Mouse (Mus musculus) layer of hippocampus, adult 9-10 months (tissue): Measurements from ENCODE around the gene Lrrc61.

Experiments used
- DNase-seq: peaks from one replicate; pipeline ENCODE4 v3.0.0; 2022; ENCODE audit warnings: low spot score

The Lrrc61 gene

DNA sequence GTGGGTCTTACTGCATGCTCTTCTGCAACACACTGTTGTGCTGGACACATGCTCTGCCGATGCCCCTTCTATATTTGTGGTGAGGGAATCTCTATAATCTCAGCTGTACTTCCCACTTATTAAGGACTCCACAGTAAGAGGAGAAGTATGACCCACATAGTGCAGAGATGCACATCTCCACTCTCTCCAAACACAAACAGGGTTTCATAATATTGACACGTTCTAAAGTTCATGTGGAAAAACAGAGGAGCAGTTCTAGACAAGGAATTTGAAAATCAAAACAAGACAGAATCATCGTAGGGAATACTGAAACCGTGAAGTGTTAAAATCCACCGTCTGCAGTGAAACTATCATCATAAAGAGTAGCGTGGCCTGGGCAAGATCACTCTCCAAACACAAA is 37.3 kb downstream of the Lrrc61 start:
- no peak for DNase-seq

GRCm38 (mm10) chr6:48593158-48594042 is 38.8 kb downstream of the Lrrc61 start, which contains the start of the genes Repin1 and Gm44965:
Repin1 (plus strand) TSS chr6:48593883.
Gm44965 (plus strand) TSS chr6:48593941.
- DNase-seq: peak; percentile 73

DNA sequence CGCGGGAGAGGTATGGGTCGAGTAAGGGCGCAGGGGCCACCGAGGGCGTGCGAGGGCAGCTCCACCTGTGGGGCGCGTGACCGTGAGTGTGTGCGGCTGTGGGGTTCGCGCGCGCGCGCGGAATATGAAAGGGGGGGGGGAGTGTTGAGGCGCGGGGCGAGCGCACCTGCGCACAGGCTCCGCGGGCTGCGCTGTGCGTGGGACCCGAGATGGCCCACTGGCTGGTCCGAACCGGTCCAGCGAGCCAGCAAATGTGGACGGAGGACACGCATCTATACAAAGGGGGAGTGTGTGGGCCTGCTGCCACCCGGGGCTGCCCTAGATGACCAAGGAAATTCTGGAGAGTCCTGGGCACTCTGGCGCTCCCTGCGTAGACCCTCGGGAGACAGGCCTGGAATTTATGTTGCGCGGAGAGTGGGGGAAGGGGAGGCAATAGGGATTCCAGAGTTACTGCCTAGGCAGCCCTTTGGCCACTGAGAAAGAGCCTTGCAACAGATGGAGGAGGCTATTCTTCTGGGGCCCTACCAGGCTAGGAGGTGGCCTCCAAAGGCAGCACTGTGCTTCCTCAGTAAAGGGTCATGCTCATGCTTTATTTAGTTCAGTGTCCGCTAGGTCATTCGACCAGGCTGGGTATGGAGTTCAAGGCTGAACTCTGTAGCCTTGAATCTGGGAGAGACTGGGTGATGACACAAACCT is 39.6 kb downstream of the Lrrc61 start:
- no peak for DNase-seq

DNA sequence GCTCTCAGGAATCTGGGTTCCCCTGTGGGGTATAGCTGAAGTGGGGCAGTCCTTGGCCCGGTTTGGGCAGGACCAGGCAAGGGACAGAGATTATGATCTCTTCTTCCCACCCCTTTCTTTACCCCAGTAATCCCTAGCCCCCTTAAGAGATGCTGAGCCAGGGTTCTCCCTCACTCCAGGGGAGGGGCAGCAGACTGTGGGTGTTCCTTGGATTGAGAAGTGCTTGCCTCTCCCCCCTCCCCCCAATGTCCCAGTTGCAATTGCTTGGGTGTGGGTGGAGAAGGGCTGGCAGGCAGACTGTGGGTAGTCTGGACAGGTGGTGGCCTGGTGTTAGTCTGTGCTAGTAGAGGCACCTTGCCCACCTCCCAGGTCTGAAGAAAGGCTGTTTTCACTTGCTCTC is 40.7 kb downstream of the Lrrc61 start:
- DNase-seq: no peak

- DNase-seq: no peak
Measured at GRCm38 (mm10) chr6:48596545-48597232, 42.1 kb downstream of the Lrrc61 start.

- DNase-seq: no peak
Measured at GRCm38 (mm10) chr6:48597233-48597625, 42.6 kb downstream of the Lrrc61 start.

GRCm38 (mm10) chr6:48600594-48600993 is 46.0 kb downstream of the Lrrc61 start:
- DNase-seq: no peak

DNA sequence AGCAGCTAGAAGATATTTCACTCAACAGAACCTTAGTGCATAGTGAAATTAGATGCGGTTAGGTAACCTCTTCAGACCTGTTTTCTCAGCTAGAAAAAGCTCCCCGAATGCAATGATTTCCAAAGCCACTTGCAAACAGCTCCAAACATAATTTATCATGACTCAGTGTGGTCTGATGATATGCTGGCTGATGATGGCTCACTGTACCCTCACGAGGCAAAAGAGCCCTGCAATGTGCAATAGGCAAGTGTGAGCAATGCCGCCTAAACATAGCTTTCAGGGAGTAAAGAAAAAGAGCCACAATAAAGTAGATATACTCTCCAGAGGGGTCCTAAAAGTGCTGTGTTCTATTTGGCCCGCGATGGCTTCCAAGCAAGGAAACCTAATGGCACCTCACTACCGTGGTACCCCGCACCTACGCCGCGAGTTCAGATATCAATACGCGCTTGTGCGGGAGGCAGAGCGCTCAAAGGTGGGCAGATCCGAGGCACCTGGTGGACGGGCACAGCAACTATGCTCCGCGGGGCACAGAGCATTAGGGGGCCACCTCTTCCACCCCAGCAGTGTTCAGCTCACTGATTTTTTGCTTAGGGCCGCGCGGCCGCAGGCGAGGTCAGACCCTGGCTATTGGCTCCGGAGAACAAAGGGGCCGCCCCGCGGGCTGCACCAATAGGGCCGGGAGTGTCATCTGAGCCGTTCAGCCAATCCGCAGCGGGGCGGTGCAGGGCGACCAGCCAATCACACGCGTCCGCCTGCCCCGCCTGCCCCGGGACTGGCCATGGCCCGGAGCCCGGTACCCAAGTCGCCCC is 46.9 kb downstream of the Lrrc61 start, which contains the start of gene Zfp775:
TSS of gene Zfp775 (plus strand) at position 793 of the 809 bp plus-strand sequence.
- DNase-seq: peak; percentile 91

DNA sequence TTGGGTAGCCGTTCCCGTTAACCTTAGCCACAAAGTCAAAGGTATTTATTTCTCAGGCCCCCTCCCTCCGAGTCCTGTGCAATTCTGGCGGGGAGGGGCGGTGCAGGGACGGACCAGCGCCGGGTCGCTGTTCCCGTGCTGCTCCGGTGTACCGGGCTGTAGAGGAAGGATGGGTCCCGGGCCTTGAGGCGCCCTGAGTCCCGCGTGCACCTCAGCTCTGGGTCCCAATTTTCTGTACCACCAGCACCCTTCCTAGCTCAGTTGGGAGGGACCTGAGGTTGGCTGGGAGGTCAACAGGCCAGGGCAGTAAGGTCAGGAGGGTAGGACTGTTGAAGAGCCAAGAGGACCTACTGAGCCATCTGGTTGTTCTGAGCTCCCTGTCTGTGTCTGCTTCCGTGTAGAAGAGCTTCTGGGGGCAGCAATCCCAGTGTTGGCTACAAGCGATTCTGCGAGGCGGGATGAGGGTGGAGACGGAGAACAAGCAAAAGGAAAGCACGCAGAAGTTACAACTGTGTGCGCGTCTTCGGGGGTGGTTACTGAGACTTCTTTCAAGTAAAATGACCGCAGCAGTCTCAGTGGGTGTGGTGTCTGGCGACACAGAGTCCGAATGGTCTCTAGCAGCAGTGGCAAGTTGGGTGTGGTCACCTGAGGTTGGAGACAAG is 47.6 kb downstream of the Lrrc61 start:
- no peak for DNase-seq

DNA sequence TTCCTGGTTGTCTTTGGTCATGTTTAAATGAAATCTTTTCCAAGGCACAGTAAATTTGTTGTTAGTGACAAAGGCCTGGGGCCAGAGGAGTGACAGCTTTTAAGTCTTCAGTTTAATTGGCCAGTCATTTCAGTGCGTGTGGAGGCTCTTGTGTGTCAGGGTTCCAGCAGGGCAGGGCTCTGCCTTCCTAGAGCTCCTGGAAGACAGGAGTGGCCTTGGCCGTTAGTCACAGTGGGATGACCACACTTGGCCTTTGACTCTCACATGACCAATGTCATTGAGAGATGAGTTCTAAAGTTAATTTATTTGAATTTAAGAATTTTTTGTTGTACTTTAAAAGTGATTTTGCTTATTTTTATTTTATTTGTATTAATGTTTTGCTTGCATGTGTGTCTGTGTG is 53.5 kb downstream of the Lrrc61 start:
- DNase-seq: no peak

GRCm38 (mm10) chr6:48609512-48609911 is 54.9 kb downstream of the Lrrc61 start:
- DNase-seq: no peak

GRCm38 (mm10) chr6:48610657-48611056 is 56.1 kb downstream of the Lrrc61 start:
- DNase-seq: no peak

DNA sequence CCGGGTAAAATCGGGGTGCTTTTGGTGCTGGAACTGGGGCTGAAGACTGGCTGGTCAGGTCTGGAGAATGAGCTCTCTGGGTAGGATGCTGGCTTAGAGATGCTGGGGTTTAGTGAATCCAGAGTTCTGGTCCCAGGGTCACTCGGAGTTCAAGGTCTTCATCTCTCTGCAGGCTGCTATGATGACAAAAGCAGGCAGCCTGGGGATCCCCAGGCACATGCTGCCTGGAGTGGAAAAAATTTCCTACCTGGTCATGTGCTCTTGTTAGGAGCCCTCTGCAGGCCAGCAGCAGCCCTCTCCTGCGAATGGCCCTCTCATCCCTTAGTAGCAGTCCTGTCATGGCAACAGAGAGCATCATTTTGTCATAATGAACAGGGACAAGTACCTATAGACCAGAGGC is 58.9 kb downstream of the Lrrc61 start:
- no peak for DNase-seq

GRCm38 (mm10) chr6:48614756-48615155 is 60.2 kb downstream of the Lrrc61 start:
- no peak for DNase-seq

DNA sequence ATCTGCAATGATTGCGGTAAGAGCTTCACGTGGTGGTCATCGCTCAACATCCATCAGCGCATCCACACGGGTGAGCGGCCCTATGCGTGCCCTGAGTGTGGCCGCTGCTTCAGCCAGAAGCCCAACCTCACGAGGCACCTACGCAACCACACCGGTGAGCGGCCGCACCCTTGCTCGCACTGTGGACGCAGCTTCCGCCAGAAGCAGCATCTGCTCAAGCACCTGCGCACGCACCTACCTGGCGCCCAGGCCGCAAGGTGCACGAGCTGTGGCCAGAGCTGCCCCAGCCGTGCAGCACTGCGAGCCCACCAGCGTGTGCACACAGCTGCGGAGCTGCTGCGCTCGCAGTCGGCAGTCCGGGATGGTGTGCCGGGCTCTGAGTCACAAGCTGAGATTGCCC is 65.4 kb downstream of the Lrrc61 start:
- no peak for DNase-seq
